Mouse (Mus musculus): ENCODE measurements around the gene Odf2l. TPM values are rescaled to one million over a fixed set of nuclear protein-coding genes. Genes with fewer than 3 reads are reported as not detected.
A peak's percentile ranks its signal among the peaks of the same experiment; 100 is the strongest.

Gene Odf2l
- total RNA-seq, 2 experiments from 2014 or later, result 24.4 to 25.5 TPM

DNA sequence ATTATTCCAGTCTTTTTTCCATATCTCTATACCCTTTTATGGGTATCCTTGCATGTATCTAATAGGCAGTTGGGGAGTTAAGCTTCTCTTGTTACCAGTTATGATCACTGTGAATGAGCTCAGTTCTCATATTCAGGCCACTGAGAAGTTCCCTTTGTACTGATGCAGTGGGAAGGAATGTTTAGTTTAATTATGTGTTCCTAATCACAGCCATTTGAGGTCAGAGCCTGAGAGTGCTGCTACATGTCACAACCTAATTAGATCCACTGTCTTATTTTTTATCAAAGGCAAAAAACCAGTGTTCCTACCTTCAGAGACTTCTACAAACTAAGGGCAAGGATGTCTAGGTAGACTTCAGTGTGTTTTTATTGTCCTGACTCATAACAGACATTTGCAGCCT is 11.0 kb downstream of the Odf2l start:
- intact Hi-C loops (cut with DNase I), result loop anchor here (10.0 kb wide), 1 partner anchor 305 kb away; no protein-coding TSS in a partner anchor

GRCm38 (mm10) chr3:145131210-145131868 is 13.0 kb downstream of the Odf2l start:
- intact Hi-C loops (cut with DNase I), result loop anchor here (5.0 kb wide), 1 partner anchor 439 kb away; no protein-coding TSS in a partner anchor
- peak; percentile 37 to 57 for DNase-seq (ENCODE audit: low spot score in 2 of 2)

More for the DNA sequence above, 11.0 kb downstream of the Odf2l start:
- no peak for DNase-seq (ENCODE audit: low spot score in 2 of 2)

- intact Hi-C loops (cut with DNase I), result no loop called here
- DNase-seq (ENCODE audit: low spot score in 2 of 2), result no peak
Observed at GRCm38 (mm10) chr3:145140236-145140635, 21.8 kb downstream of the Odf2l start.

- intact Hi-C loops (cut with DNase I), result no loop called here
- DNase-seq (ENCODE audit: low spot score in 2 of 2), result no peak
Observed at GRCm38 (mm10) chr3:145142925-145143324, 24.5 kb downstream of the Odf2l start.

DNA sequence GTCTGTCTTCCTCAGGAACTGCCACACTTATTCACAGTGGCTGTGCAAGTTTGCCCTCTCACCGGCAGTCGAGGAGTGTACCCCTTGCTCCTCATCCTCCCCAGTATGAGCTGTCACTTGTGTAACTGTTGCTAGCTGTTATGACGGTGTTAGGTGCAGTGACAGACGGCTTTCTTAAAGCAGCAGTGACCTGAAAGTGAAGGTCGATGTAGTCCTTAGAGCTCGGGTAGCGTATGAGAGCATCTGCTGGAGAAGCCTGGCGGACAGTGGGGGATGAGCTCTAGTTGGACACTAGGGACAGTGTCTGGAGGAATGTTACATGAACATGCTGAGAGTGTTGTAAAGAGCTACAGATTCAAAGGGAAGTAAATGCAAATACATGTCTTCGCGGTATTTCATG is 25.5 kb downstream of the Odf2l start:
- intact Hi-C loops (cut with DNase I), result no loop called here
- DNase-seq (ENCODE audit: low spot score in 2 of 2), result no peak

- no peak for DNase-seq (ENCODE audit: low spot score in 2 of 2)
- intact Hi-C loops (cut with DNase I), result no loop called here
Observed at GRCm38 (mm10) chr3:145146871-145147270, 28.5 kb downstream of the Odf2l start.

- intact Hi-C loops (cut with DNase I), result no loop called here
- DNase-seq (ENCODE audit: low spot score in 2 of 2), result no peak
Observed at GRCm38 (mm10) chr3:145147483-145147882, 29.1 kb downstream of the Odf2l start.

DNA sequence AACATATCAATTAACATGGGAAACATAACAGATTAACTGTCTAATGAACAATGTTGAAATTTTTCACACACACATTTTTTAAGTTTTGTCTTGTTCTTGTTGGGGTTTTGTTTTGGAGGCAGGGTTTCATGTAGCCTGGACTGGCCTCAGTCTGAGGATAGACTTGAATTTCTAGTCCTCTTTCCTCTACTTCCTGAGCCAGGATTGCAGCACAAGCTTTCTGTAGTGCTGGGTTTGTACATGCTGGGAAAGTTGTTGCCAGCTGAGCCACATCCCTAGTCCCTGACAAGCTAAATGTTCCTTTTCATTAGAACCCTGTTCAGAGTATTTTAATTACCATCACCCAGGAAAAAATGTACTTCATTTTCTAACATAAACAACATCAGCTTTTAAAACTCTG is 29.6 kb downstream of the Odf2l start:
- intact Hi-C loops (cut with DNase I), result no loop called here
- no peak for DNase-seq (ENCODE audit: low spot score in 2 of 2)

DNA sequence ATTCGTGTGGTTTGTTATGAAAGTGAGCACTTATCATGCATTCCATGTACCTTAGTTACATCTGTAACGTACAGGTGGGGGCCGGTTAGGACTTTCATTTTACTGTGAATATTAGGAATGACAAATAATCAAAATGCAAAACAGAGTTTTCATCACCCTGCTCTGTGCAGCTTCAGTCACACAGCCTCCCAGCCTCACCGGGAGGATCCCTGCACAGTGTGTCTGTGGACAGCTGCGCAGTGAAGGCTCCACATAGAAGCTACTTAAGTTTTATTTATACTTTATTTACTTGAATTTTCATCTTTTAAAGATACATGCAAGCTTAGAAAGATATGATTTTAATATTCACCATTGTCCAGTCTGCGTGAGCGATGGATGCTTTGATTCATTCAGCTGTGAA is 32.7 kb downstream of the Odf2l start:
- no peak for DNase-seq (ENCODE audit: low spot score in 2 of 2)
- intact Hi-C loops (cut with DNase I), result no loop called here

GRCm38 (mm10) chr3:145151933-145152332 is 33.5 kb downstream of the Odf2l start:
- DNase-seq (ENCODE audit: low spot score in 2 of 2), result no peak
- intact Hi-C loops (cut with DNase I), result no loop called here

GRCm38 (mm10) chr3:145156883-145157282 is 38.5 kb downstream of the Odf2l start:
- DNase-seq (ENCODE audit: low spot score in 2 of 2), result no peak
- intact Hi-C loops (cut with DNase I), result no loop called here

DNA sequence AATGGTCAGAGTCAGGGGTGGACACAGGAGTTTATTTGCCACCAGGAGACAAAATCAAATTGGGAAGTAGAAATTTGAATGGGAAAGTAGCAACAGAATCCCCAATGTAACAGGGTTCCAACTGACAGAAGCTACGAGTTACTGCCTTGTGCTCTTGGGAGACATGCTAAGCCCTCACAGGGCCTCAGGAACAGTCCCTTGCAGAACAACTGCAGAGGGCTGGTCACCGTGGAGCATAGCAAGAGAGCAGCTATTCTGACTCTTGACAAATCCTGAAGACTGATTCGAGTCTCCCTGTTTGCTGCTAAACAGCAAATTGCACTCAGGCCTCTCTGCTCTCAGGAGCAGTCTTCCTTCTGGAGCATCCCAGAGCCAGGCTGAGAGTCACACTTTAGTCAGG is 40.1 kb downstream of the Odf2l start:
- intact Hi-C loops (cut with DNase I), result no loop called here
- DNase-seq (ENCODE audit: low spot score in 2 of 2), result no peak

- intact Hi-C loops (cut with DNase I), result no loop called here
- DNase-seq (ENCODE audit: low spot score in 2 of 2), result no peak
Observed at GRCm38 (mm10) chr3:145166741-145167140, 48.4 kb downstream of the Odf2l start.

DNA sequence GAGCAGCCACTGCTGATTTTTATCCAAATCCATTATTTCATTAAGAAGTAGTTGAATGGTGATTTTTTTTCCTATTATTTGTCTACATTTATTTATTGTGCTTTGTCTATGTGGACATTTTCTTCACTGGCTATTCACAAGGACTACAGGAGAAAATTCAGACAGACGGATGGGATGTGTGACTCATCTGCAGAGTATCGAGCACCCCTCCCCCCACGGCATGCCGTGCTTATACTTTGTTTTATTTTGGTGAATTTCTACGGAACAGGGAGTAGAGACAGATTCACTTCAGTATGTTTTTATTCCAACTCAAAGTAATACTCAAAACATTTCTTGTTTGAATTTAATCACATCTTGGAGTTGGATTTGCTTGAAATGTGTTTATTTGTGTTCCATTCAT is 49.4 kb downstream of the Odf2l start:
- intact Hi-C loops (cut with DNase I), result no loop called here
- DNase-seq (ENCODE audit: low spot score in 2 of 2), result peak in 1 of 2 experiments; percentile 42

DNA sequence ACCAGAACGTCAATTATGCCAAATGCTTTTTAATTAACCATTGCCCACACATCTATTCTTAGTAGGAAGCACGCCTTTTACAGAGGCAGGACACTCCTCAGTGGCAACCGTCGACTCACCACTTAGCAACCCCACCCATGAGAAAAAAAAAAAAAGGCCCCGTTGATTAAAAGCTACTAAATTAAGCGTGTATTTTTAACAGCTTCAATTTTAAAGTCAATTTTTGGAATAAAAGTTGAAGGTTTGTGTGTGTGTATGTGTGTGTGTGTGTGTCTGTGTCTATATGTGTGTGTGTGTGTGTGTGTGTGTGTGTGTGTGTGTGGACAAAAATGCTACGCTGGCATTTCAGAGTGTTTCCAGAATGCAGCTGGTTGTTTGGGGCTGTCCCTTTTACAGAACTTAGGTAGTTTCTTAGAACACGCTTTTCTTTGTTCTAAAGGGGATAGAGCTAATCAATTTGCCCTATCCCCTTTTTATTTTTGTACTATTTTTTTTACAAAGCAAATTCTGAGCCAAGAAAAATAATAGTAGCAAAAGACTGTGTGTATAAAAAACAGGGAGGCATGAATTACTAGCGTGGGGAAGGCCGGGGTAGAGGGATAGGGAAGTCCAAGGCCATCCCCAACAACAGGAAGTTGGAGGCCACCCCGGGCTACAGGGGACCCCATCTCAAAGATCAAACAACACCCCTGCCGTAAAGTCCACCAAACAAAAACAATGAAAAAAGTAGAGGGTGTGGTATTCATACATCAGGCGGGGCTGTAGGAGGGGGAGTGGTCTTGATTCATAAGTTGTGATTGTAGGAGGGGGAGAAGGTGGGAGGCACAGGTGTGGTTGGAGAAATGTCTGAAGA is 50.7 kb downstream of the Odf2l start:
- DNase-seq (ENCODE audit: low spot score in 2 of 2), result no peak
- intact Hi-C loops (cut with DNase I), result no loop called here

GRCm38 (mm10) chr3:145170028-145170427 is 51.6 kb downstream of the Odf2l start:
- DNase-seq (ENCODE audit: low spot score in 2 of 2), result no peak
- intact Hi-C loops (cut with DNase I), result no loop called here

- intact Hi-C loops (cut with DNase I), result no loop called here
Observed at GRCm38 (mm10) chr3:145170604-145171389, 52.4 kb downstream of the Odf2l start.

DNA sequence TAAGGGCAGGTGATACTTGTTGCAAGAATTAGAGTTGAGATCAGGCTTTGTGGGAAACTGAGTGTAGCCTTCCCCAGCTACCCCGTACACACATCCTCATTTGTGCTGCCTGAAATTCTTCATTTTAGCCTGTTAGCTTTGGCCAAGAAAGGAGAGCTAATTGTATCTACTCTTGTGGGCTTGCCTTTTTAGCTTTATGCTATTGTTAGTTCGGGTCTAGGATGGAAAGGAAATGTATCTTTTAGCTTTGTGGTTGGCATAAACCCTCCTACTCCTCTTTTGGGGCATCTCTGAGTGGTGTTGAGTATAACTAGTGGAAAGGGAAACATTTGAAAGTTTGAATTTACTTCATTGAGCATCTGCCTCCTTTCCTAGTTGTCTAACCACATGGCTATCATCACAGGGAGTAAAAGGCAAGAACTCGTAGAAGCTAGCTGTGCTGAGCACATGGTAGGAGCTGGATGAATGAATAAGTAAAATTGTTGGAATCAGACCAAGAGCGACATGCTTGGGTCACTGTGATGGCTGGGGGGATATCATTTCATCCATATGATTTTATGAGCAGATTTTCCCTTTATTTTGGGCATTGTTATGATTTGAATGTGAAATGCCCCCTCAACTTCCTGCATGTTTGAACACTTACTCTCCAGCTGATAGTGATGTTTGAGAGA is 53.1 kb downstream of the Odf2l start:
- intact Hi-C loops (cut with DNase I), result no loop called here
- no peak for DNase-seq (ENCODE audit: low spot score in 2 of 2)

More at GRCm38 (mm10) chr3:145170604-145171389, 52.4 kb downstream of the Odf2l start:
- DNase-seq (ENCODE audit: low spot score in 2 of 2), result no peak

DNA sequence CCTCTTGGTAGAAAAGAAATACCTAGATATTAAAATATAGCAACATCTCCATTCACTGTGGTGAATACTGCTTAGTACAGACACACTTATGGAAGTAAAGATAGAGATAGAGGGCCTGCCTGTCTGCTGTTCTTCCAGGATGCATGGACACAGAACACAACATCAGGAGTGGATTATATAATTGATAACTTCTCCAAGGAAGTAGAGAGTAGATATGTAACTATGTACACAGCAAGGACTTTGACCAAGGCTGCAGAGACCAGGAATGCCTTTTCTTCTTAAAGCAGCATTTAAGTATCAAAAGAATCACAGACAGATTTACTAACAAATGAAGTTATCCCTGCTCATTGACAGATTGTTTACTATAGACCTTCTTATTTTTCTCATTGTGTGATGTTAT is 66.3 kb downstream of the Odf2l start:
- DNase-seq (ENCODE audit: low spot score in 2 of 2), result no peak
- intact Hi-C loops (cut with DNase I), result no loop called here

GRCm38 (mm10) chr3:145191972-145192371 is 73.6 kb downstream of the Odf2l start:
- intact Hi-C loops (cut with DNase I), result no loop called here
- DNase-seq (ENCODE audit: low spot score in 2 of 2), result no peak

Measured in left cerebral cortex, postnatal 25 days (tissue).